ENCODE assay signal across 17 mouse cellular contexts in the genomic region with DNA sequence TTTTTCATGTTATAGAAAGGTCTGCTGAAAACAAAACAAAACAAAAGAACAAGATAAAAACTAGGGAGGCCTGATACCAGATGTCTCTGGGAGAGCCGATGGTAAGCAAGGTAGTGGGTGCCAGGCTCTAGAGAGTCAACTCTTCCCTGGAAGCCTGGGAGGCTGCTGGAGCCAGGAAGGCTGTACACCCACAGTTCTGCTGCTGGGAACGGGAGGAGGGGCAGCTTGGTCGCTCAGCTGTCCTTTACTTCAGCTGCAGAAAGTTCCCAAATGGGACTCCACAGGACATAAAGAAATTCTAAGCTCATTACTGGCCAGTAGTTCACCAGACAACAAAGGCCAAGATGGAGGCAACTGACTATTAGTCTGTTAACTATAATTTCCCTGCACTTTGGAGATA. TPM values are rescaled to one million over a fixed set of nuclear protein-coding genes. Genes with fewer than 3 reads are reported as not detected.
DNase-seq lines count a peak whose midpoint lies in the region; ATAC-seq lines count a peak whose summit lies in the region.
"Had no signal": no experiment of that assay in that cellular context is flagged by ENCODE, and none has a peak within 500 bp of the region (broad histone marks: within the 10 kb centered on the region; RNA-seq: fewer than 3 reads in every experiment).

No protein-coding gene starts in this region.

- H3K4me2 ChIP-seq in forebrain, embryonic 15.5 days (replicated peaks), result no peak overlapping the region
- H3K4me2 ChIP-seq in neural tube, embryonic 15.5 days, result no peak overlapping the region

- intact Hi-C loops in gastrocnemius, postnatal 14 days (cut with DNase I; ENCODE audit: low total_unique reads), result no loop called here

- H3K9ac ChIP-seq in forebrain, embryonic 15.5 days (replicated peaks), result no peak overlapping the region
- H3K9ac ChIP-seq in neural tube, embryonic 15.5 days (replicated peaks), result no peak overlapping the region
- H3K9ac ChIP-seq: liver, embryonic 14.5 days had no signal

- peak; percentile 57 to 72 for DNase-seq in left cerebral cortex, adult 18-20 months (ENCODE audit: low spot score in 2 of 2)
- DNase-seq in left cerebral cortex, adult 11 months (ENCODE audit: low spot score), result no peak
- DNase-seq in embryonic facial prominence, embryonic 10.5 days (ENCODE audit: low spot score), result no peak
- DNase-seq in thymus, postnatal 4 days, result no peak
- no peak for DNase-seq in gastrocnemius, postnatal 14 days
- no peak for DNase-seq in cerebellum, postnatal 14 days
- DNase-seq: cerebellum, adult 8-10 months; embryo, embryonic 11 days; gastrocnemius, postnatal 25 days; kidney, adult 18-20 months; kidney, postnatal 36 days; lung, postnatal 10 days; retina, postnatal 1 day had no signal

- no peak overlapping the region for H3K4me3 ChIP-seq in embryonic facial prominence, embryonic 10.5 days
- no peak overlapping the region for H3K4me3 ChIP-seq in forebrain, embryonic 15.5 days
- H3K4me3 ChIP-seq in neural tube, embryonic 15.5 days (replicated peaks), result no peak overlapping the region
- H3K4me3 ChIP-seq: limb, embryonic 10.5 days had no signal

- no peaks in the 10 kb centered on the region for H3K36me3 ChIP-seq in embryonic facial prominence, embryonic 10.5 days (replicated peaks)
- H3K36me3 ChIP-seq in forebrain, embryonic 15.5 days, result no peaks in the 10 kb centered on the region
- H3K36me3 ChIP-seq in neural tube, embryonic 15.5 days, result no peaks in the 10 kb centered on the region
- H3K36me3 ChIP-seq: limb, embryonic 10.5 days had no signal

- H3K9me3 ChIP-seq in embryonic facial prominence, embryonic 10.5 days, result no peaks in the 10 kb centered on the region
- no peaks in the 10 kb centered on the region for H3K9me3 ChIP-seq in forebrain, embryonic 15.5 days
- no peaks in the 10 kb centered on the region for H3K9me3 ChIP-seq in neural tube, embryonic 15.5 days (replicated peaks)
- H3K9me3 ChIP-seq: limb, embryonic 10.5 days had no signal

- 54% methylated on average over 3 of the region's 3 CpGs for WGBS in embryonic facial prominence, embryonic 10.5 days
- WGBS in forebrain, embryonic 15.5 days, result 20% methylated on average over 3 of the region's 3 CpGs
- 14% methylated on average over 3 of the region's 3 CpGs for WGBS in neural tube, embryonic 15.5 days

- H3K27ac ChIP-seq in embryonic facial prominence, embryonic 10.5 days (replicated peaks), result 0 out of 2 replicates have a peak overlapping the region, but pooled peaks have one; percentile 2
- H3K27ac ChIP-seq in forebrain, embryonic 15.5 days (replicated peaks), result 0 out of 2 replicates have a peak overlapping the region, but pooled peaks have one; percentile 28
- peak overlapping the region; percentile 20; the same call in 1 of the 2 replicates for H3K27ac ChIP-seq in neural tube, embryonic 15.5 days (replicated peaks)
- H3K27ac ChIP-seq: limb, embryonic 10.5 days; liver, embryonic 14.5 days had no signal

- peaks cover 21% of the 10 kb centered on the region for H3K4me1 ChIP-seq in embryonic facial prominence, embryonic 10.5 days
- peaks cover 32% of the 10 kb centered on the region for H3K4me1 ChIP-seq in forebrain, embryonic 15.5 days
- H3K4me1 ChIP-seq in neural tube, embryonic 15.5 days, result peaks cover 27% of the 10 kb centered on the region; the same call in 1 of the 2 replicates

- no peaks in the 10 kb centered on the region for H3K27me3 ChIP-seq in embryonic facial prominence, embryonic 10.5 days (replicated peaks; ENCODE audit: low read depth, poor library complexity, severe bottlenecking)
- H3K27me3 ChIP-seq in forebrain, embryonic 15.5 days, result no peaks in the 10 kb centered on the region
- no peaks in the 10 kb centered on the region for H3K27me3 ChIP-seq in neural tube, embryonic 15.5 days (replicated peaks)

- no peak for ATAC-seq in forebrain, embryonic 15.5 days (replicated peaks)
- ATAC-seq in neural tube, embryonic 15.5 days (ENCODE audit: low FRiP score), result no peak

RNA-seq across cellular contexts. Expression of a gene that starts 50.2 kb away (rescaled TPM):
- 10 to 100 TPM; 60.7 to 60.9 TPM for total RNA-seq in left cerebral cortex, adult 18-20 months (2021)
- polyA plus RNA-seq in embryonic facial prominence, embryonic 10.5 days (2016; fragmentation: Nextera tagmentation; extraction: Ambion mirVana), result 14.2 and 15.0 TPM in 2 replicates
- 99.9 and 106 TPM in 2 replicates for polyA plus RNA-seq in forebrain, embryonic 15.5 days (2015; fragmentation: Nextera tagmentation; extraction: Ambion mirVana)
- 61.8 and 73.4 TPM in 2 replicates for polyA plus RNA-seq in neural tube, embryonic 15.5 days (2015; fragmentation: Nextera tagmentation; extraction: Ambion mirVana)
- total RNA-seq in gastrocnemius, postnatal 14 days (2021), result 1 to 10 TPM; 1.8 to 2.5 TPM

Comparison
In these comparisons a context has a peak if more than half of its experiments do, and no peak if none do; other contexts are left out.
1. DNase-seq: peak in left cerebral cortex, adult 18-20 months (2 of 2); none in left cerebral cortex, adult 11 months (single experiment), embryonic facial prominence, embryonic 10.5 days (single experiment), thymus, postnatal 4 days (single experiment), gastrocnemius, postnatal 14 days (single experiment) and cerebellum, postnatal 14 days (0 of 2).
2. Peak in every context shown above with its lines, with median percentiles within 50 percentile points of each other: H3K27ac ChIP-seq.